ENCODE assay signal across 35 mouse cellular contexts in the genomic region with DNA sequence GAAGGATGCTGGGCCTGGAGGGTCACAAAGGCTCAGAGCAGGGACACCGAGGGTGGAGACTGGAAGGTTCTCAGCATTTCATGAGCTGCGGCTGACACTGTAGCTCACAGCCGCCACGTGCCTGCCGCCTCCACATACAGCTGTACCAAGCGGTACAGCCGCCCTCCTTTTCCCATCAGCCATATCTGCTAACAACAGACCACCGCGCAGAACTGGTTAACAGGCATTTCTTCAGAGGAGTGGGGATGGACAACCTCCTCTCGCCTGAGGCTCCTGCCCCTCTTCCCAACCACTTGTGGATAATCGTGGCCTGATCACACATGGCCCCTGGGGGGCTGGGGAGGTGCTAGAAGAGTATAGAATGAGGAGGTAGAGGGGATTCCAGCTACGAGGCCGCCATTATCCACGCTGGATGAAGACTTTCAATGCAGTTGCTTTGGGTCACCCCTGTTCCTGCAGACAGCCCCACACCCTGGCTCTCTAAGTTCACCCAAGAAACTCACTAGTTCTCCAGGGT. TPM values are rescaled to one million over a fixed set of nuclear protein-coding genes. Genes with fewer than 3 reads are reported as not detected.
DNase-seq lines count a peak whose midpoint lies in the region; ATAC-seq and TF ChIP-seq lines count a peak whose summit lies in the region.
"Had no signal": no experiment of that assay in that cellular context is flagged by ENCODE, and none has a peak within 500 bp of the region (broad histone marks: within the 10 kb centered on the region; RNA-seq: fewer than 3 reads in every experiment).

No protein-coding gene starts in this region.

- H3K36me3 ChIP-seq in spleen, adult 2 months (ENCODE audit: control insufficient read depth, insufficient read depth, low read length): no peaks in the 10 kb centered on the region
- H3K36me3 ChIP-seq in CH12.LX (replicated peaks in 1 of 2; ENCODE audit: control insufficient read depth in 1 of 2, insufficient read depth in 1 of 2, low read length in 1 of 2) (no peaks in the 10 kb centered on the region), macrophage (ENCODE audit: inconsistent target) (no peaks in the 10 kb centered on the region)
- H3K36me3 ChIP-seq: midbrain, embryonic 12.5 days; neural tube, embryonic 12.5 days; stomach, embryonic 15.5 days had no signal

- TF ChIP-seq POLR2A in spleen, adult 2 months (IDR thresholded peaks at IDR 0.05; ENCODE audit: low read depth, low read length): no peak
- TF ChIP-seq POLR2A in CH12.LX (IDR thresholded peaks at IDR 0.05; ENCODE audit: low read depth, low read length): no peak

- H3K27me3 ChIP-seq in spleen, adult 2 months (ENCODE audit: control insufficient read depth, insufficient read depth, low read length): no peaks in the 10 kb centered on the region
- H3K27me3 ChIP-seq in CH12.LX (replicated peaks): no peaks in the 10 kb centered on the region
- H3K27me3 ChIP-seq: midbrain, embryonic 12.5 days; neural tube, embryonic 12.5 days; stomach, embryonic 15.5 days had no signal

- no peak for TF ChIP-seq RAD21 in CH12.LX (IDR thresholded peaks at IDR 0.05; ENCODE audit: low read depth, low read length)

- peak overlapping the region; percentile 53 for H3K27ac ChIP-seq in spleen, adult 2 months (ENCODE audit: insufficient read depth, low read length)
- peak overlapping the region; percentile 92 for H3K27ac ChIP-seq in CH12.LX (ENCODE audit: insufficient read depth, low read depth)
- H3K27ac ChIP-seq in macrophage: peak overlapping the region; percentile 96
- H3K27ac ChIP-seq: liver, embryonic 14.5 days; neural tube, embryonic 12.5 days; stomach, embryonic 15.5 days had no signal

- in situ Hi-C loops in CH12.LX (cut with MboI; ENCODE audit: low pct_ligation_motif_present, low pct_unique_long_range_greater_than_20kb, low sequenced_read_pairs): no loop called here

- H3K79me2 ChIP-seq in CH12.LX (replicated peaks; ENCODE audit: control insufficient read depth, extremely low read depth, insufficient read depth, poor library complexity, severe bottlenecking) (no peaks in the 10 kb centered on the region), macrophage (ENCODE audit: inconsistent target) (peaks cover 6% of the 10 kb centered on the region; the same call in 1 of the 2 replicates)

- 77% methylated on average over 14 of the region's 14 CpGs for WGBS in spleen, adult 2 months
- WGBS in macrophage (ENCODE audit: missing documents): 92% methylated on average over 14 of the region's 14 CpGs

- peaks cover 41% of the 10 kb centered on the region; the same call in 1 of the 2 replicates for H3K4me1 ChIP-seq in spleen, adult 2 months (ENCODE audit: control insufficient read depth, insufficient read depth, insufficient read length)
- peaks cover 45 to 86% of the 10 kb centered on the region in 2 experiments for H3K4me1 ChIP-seq in CH12.LX (ENCODE audit: control insufficient read depth in 1 of 2, insufficient read depth in 2 of 2)
- H3K4me1 ChIP-seq: neural tube, embryonic 12.5 days had no signal

- peak; percentile 13 for ATAC-seq in activated CD4-positive, CD25-positive, alpha-beta regulatory T cell, adult 4 months
- no peak for ATAC-seq in erythroid progenitor cell, adult 5-6 weeks (replicated peaks; ENCODE audit: low FRiP score, poor library complexity, severe bottlenecking)
- ATAC-seq: forebrain, embryonic 14.5 days; hindbrain, embryonic 16.5 days; intestine, embryonic 16.5 days; Patski had no signal

- DNase-seq in spleen, adult 2 months (ENCODE audit: low read depth in 1 of 2, low spot score in 2 of 2): no peak
- no peak for DNase-seq in spleen, postnatal 36 days (ENCODE audit: low spot score in 2 of 2)
- no peak for DNase-seq in CH12.LX (ENCODE audit: extremely low read depth)
- no peak for DNase-seq in adrenal gland, adult (ENCODE audit: inconsistent age in 2 of 2, low spot score in 1 of 2)
- DNase-seq: adrenal gland, postnatal 10 days; cerebellum, adult 18-20 months; cerebellum, postnatal 10 days; gastrocnemius, postnatal 14 days; heart, postnatal 14 days; kidney, adult 8-10 months; kidney, postnatal 10 days; layer of hippocampus, adult 9-11 months; lung, embryonic 14.5 days; lung, postnatal 14 days; right cerebral cortex, adult 18-20 months; thymus, postnatal 36 days had no signal

- no peak for TF ChIP-seq EP300 in CH12.LX (IDR thresholded peaks at IDR 0.05; ENCODE audit: low read length)

- peak overlapping the region; percentile 81; the same call in 1 of the 2 replicates for H3K4me2 ChIP-seq in CH12.LX (ENCODE audit: insufficient read depth, low read depth, poor library complexity, severe bottlenecking)
- H3K4me2 ChIP-seq: lung, embryonic 14.5 days; midbrain, embryonic 12.5 days; neural tube, embryonic 12.5 days; stomach, embryonic 15.5 days had no signal

- no peak overlapping the region for H3K4me3 ChIP-seq in spleen, adult 2 months (ENCODE audit: extremely low read depth, insufficient read depth, insufficient read length)
- H3K4me3 ChIP-seq in CH12.LX (replicated peaks in 1 of 3; ENCODE audit: low read depth in 2 of 3, low read length in 2 of 3, poor library complexity in 1 of 3): peak overlapping the region in 2 of 3 experiments; percentile 23 to 51
- no peak overlapping the region for H3K4me3 ChIP-seq in macrophage (ENCODE audit: inconsistent target)
- H3K4me3 ChIP-seq: erythroblast, embryonic 14.5 days; midbrain, embryonic 12.5 days; myocyte; neural tube, embryonic 12.5 days; stomach, embryonic 15.5 days had no signal

- H3K9me3 ChIP-seq in CH12.LX (replicated peaks; ENCODE audit: low read length): no peaks in the 10 kb centered on the region
- H3K9me3 ChIP-seq: midbrain, embryonic 12.5 days; neural tube, embryonic 12.5 days; stomach, embryonic 15.5 days had no signal

- dilution Hi-C loops in CH12.LX (cut with MboI; ENCODE audit: extremely low pct_ligation_motif_present, extremely low pct_unique_long_range_greater_than_20kb, low sequenced_read_pairs): no loop called here

- no peak overlapping the region; the same call in 1 of the 2 replicates for H3K9ac ChIP-seq in CH12.LX (ENCODE audit: insufficient read depth, low read depth)
- H3K9ac ChIP-seq: liver, embryonic 14.5 days; lung, embryonic 14.5 days; midbrain, embryonic 12.5 days; neural tube, embryonic 12.5 days; stomach, embryonic 15.5 days had no signal

- no peak for TF ChIP-seq CTCF in spleen, adult 2 months (IDR thresholded peaks at IDR 0.05; ENCODE audit: extremely low read depth, insufficient read depth, insufficient read length, insufficient replicate concordance)
- no peak for TF ChIP-seq CTCF in CH12.LX (conservative IDR thresholded peaks at IDR 0.05 in 1 of 2, IDR thresholded peaks at IDR 0.05 in 1 of 2; ENCODE audit: low read depth in 2 of 2, low read length in 2 of 2)

TF ChIP-seq in CH12.LX, 34 proteins besides CTCF, POLR2A, EP300 and RAD21:
- no peak for TF ChIP-seq HCFC1 (IDR thresholded peaks at IDR 0.05; ENCODE audit: low read depth, low read length)
- peak; percentile 68 for TF ChIP-seq BHLHE40 (IDR thresholded peaks at IDR 0.05; ENCODE audit: low read depth, low read length)
TF ChIP-seq in CH12.LX: peak in this region for 1.

RNA-seq across cellular contexts. Expression of a gene that starts 4.3 kb away (rescaled TPM):
- 136 and 148 TPM in 2 replicates for polyA plus RNA-seq in spleen, adult 2 months (2012; rRNA removed)
- total RNA-seq in CH12.LX (2012; rRNA removed) (42.2 and 51.9 TPM in 2 replicates), CH12.LX (2014; rRNA removed) (38.6 and 39.2 TPM in 2 replicates)
- polyA plus RNA-seq in CH12.LX (2012; ENCODE audit: insufficient read length, low read depth) (75.3 and 80.5 TPM in 2 replicates), macrophage (2018) (240 to 319 TPM (median 275 TPM) in 3 replicates)
- 100 to 1,000 TPM; 197 to 261 TPM for polyA plus RNA-seq in activated CD4-positive, CD25-positive, alpha-beta regulatory T cell, adult 4 months (2017; shearing (Covaris generic))
- 1,000 to 10,000 TPM in 7 of 26 experiments, 100 to 1,000 TPM in 19; 198 to 1,124 (median 784) TPM for total RNA-seq in macrophage (2018; cell fraction: chromatin; rRNA removed)
- total RNA-seq in macrophage (2018; cell fraction: cytosol; rRNA removed): 100 to 1,000 TPM; 130 to 274 (median 205) TPM
- total RNA-seq in macrophage (2018; cell fraction: nucleus; rRNA removed): 100 to 1,000 TPM; 127 to 775 (median 373) TPM
- total RNA-seq in erythroid progenitor cell, adult 5-6 weeks (2015; ENCODE audit: low replicate concordance): 11.2 and 18.4 TPM in 2 replicates
- 16.3 and 20.8 TPM in 2 replicates for total RNA-seq in erythroid progenitor cell, adult 5-6 weeks (2017; ENCODE audit: low replicate concordance)

RNA-seq across cellular contexts. Expression of a gene that starts 19.9 kb away (rescaled TPM):
- polyA plus RNA-seq in spleen, adult 2 months (2012; rRNA removed): 1,941 and 2,027 TPM in 2 replicates
- total RNA-seq in CH12.LX (2012; rRNA removed) (314 and 453 TPM in 2 replicates), CH12.LX (2014; rRNA removed) (142 and 160 TPM in 2 replicates)
- polyA plus RNA-seq in CH12.LX (2012; ENCODE audit: insufficient read length, low read depth) (883 and 942 TPM in 2 replicates), macrophage (2018) (169 to 717 TPM (median 258 TPM) in 3 replicates)
- 1,000 to 10,000 TPM; 3,019 to 4,069 TPM for polyA plus RNA-seq in activated CD4-positive, CD25-positive, alpha-beta regulatory T cell, adult 4 months (2017; shearing (Covaris generic))
- 100 to 1,000 TPM in 15 of 26 experiments, 10 to 100 TPM in 11; 32.8 to 268 (median 126) TPM for total RNA-seq in macrophage (2018; cell fraction: chromatin; rRNA removed)
- total RNA-seq in macrophage (2018; cell fraction: cytosol; rRNA removed): 100 to 1,000 TPM; 202 to 920 (median 428) TPM
- 100 to 1,000 TPM in 18 of 26 experiments, 10 to 100 TPM in 8; 52.1 to 327 (median 189) TPM for total RNA-seq in macrophage (2018; cell fraction: nucleus; rRNA removed)
- total RNA-seq in erythroid progenitor cell, adult 5-6 weeks (2015; ENCODE audit: low replicate concordance): 126 and 259 TPM in 2 replicates
- 61.6 and 79.4 TPM in 2 replicates for total RNA-seq in erythroid progenitor cell, adult 5-6 weeks (2017; ENCODE audit: low replicate concordance)
- polyA plus RNA-seq: myocyte, Patski had no signal

RNA-seq across cellular contexts. Expression of a gene that starts 48.0 kb away (rescaled TPM):
- 0.26 TPM in 1 of 2 replicates, not detected in the other for polyA plus RNA-seq in spleen, adult 2 months (2012; rRNA removed)
- not detected in 2 replicates for total RNA-seq in CH12.LX (2012; rRNA removed)
- total RNA-seq in CH12.LX (2014; rRNA removed): not detected in 2 replicates
- 0.14 and 0.36 TPM in 2 replicates for polyA plus RNA-seq in CH12.LX (2012; ENCODE audit: insufficient read length, low read depth)
- not detected for polyA plus RNA-seq in activated CD4-positive, CD25-positive, alpha-beta regulatory T cell, adult 4 months (2017; shearing (Covaris generic))
- total RNA-seq in macrophage (2018; cell fraction: chromatin; rRNA removed): not detected
- total RNA-seq in macrophage (2018; cell fraction: cytosol; rRNA removed): not detected
- total RNA-seq in macrophage (2018; cell fraction: nucleus; rRNA removed): not detected
- polyA plus RNA-seq in macrophage (2018): not detected in 3 replicates
- not detected in 2 replicates for total RNA-seq in erythroid progenitor cell, adult 5-6 weeks (2015; ENCODE audit: low replicate concordance)
- total RNA-seq in erythroid progenitor cell, adult 5-6 weeks (2017; ENCODE audit: low replicate concordance): not detected in 2 replicates
- total RNA-seq: common myeloid progenitor, adult 5-6 weeks; granulocyte monocyte progenitor cell, adult 5-6 weeks; heart, postnatal 14 days; megakaryocyte progenitor cell, adult 5-6 weeks; MEL had no signal
- polyA plus RNA-seq: erythroblast, embryonic 14.5 days; heart, embryonic 14.5 days; limb, embryonic 11.5 days; myocyte had no signal

Comparison
In these comparisons a context has a peak if more than half of its experiments do, and no peak if none do; other contexts are left out.
1. H3K4me3 ChIP-seq: peak in CH12.LX (2 of 3); none in spleen, adult 2 months (single experiment) and macrophage (single experiment).
2. Peak in every context shown above with its lines, with median percentiles within 50 percentile points of each other: H3K27ac ChIP-seq.